Mouse (Mus musculus) mesoderm, embryonic 11.5 days (tissue): Measurements from ENCODE around the gene Adam8.

ENCODE experiments used
- DNase-seq: peaks from one replicate; pipeline ENCODE4 v3.0.0-alpha.2; 2012; ENCODE audit warnings: low read depth, low spot score

Adam8 gene

DNA sequence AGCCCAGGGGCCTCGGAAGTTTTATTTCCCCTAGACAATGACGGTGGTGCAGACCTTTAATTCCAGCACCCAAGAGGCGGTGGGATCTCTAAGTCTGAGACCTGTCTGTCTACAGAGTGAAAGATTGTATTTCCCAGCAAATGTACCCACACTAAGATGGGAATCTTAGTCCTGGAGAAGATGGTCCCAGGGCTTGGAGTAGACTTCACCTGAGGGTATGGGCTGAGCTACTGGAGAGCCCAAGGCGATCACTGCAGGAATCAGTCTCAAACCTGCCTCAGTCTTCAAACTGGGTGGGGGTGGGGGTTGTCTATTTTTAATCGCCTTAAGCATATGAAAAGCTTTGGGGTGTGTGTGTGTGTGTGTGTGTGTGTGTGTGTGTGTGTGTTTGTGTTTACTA is 46.3 kb downstream of the Adam8 start:
- DNase-seq, result no peak

- DNase-seq, result no peak
Observed at GRCm38 (mm10) chr7:139945516-139945915, 46.8 kb downstream of the Adam8 start.

DNA sequence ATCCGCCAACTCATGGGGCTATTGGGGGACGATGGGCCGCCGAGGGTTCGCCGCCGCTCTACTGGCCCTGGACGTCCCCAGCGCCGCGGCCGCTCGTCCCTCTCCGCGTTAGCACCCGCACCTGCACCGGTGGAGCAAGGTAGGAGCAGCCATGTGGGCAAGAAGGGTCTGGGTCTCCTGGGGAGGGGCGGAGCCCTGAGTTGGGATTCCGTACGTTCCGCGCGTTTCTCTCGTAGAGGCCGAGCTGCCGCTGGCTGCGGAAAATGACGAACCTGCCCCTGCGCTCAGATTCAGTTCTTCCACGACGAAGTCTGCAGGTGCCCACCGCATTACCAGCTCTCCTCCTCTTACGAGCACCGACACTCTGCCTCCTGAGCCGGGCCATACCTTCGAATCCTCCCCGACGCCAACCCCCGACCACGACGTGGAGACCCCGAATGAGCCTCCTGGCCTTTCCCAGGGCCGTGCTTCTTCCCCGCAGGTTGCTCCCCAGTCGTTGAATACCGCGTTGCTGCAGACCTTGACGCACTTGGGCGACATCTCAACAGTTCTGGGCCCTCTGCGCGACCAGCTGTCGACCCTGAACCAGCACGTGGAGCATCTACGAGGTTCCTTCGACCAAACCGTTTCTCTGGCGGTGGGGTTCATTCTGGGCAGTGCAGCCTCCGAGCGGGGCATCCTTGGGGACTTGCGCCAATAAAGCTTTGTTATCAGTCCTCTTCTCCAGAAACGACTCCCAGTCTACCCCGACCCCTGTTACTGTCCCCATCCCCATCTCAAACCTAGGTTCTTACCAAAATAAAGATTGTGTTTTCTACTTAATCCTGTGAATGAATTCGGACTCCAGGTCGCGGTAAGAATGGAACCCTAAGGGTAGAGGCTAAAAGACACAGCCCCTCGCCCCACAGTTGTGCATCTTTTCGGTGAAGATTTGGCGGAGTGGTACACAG is 47.8 kb downstream of the Adam8 start:
- no peak for DNase-seq

- peak; percentile 37 for DNase-seq
Observed at GRCm38 (mm10) chr7:139943674-139944281, 48.6 kb downstream of the Adam8 start, which contains the start of gene Utf1. TSS of gene Utf1 (plus strand) at chr7:139943789.

DNA sequence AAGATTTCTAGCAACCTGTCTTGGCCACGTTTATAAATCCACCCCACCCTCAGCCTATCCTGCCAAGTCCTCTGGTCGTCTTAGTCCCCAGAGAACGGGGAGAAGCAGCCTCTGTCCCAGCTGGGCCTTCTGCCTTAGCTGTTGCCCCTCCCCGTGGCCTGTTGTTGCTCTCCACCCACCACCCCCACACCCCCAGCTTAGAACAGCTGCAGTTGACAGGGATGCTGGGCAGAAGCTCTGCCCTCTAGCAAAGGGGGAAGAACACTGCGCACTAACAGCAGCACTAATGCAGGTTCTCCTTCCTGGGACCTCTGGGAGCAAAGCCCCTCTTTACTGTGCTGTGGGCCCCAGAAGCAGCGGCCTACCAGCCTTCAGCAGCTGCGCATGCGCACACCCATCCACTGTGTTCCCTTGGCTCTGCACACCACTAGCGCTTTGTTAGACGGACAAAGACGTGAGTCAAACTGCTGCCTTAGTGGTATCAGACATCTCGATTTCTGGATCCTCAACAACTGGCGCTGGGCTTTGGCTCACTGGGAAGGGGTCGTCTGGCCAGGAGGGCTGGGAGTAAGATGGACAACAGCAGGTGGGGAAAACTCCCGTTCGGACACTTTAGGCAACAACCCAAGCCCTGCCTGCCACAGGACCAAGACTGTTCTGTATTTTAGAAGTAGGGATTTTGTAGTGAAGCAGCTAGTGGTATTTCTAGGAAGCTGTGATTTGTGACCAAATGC is 51.7 kb downstream of the Adam8 start:
- no peak for DNase-seq

GRCm38 (mm10) chr7:139937810-139938209 is 54.6 kb downstream of the Adam8 start:
- no peak for DNase-seq

GRCm38 (mm10) chr7:139937138-139937537 is 55.2 kb downstream of the Adam8 start:
- DNase-seq, result no peak

- DNase-seq, result no peak
Observed at GRCm38 (mm10) chr7:139936705-139937104, 55.7 kb downstream of the Adam8 start.

DNA sequence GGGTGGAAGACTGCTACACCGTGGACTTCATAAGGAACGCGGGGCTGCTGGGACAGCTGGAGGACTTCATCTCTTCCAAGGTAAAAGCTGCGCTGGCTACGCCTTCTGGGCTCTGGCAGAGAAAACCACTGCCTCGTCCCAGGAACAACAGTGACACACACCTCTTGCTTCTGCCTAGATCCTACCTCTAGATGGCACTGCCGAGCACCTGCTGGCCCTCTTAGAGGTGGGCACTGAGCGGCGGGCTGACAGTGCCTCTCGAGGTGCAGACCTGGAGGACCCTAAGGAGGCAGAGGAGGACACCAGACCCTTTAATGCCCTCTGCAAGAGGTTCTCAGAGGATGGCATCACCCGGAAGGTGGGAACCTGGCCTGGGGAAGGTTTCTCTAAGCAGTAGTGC is 61.6 kb downstream of the Adam8 start:
- peak; percentile 69 for DNase-seq
